Mouse (Mus musculus) monocyte, adult 59 days (primary cell): ENCODE results near the gene Brms1l. TPM values are rescaled to one million over a fixed set of nuclear protein-coding genes. Genes with fewer than 3 reads are reported as not detected.

Experiments used
- total RNA-seq, 2 experiments: library from RNA; stranded (reverse); gene quantifications; one replicate each; pipeline ENCODE4 v1.2.4; 2023

Gene Brms1l
- 10 to 100 TPM; 15.7 to 23.7 TPM for total RNA-seq

GRCm38 (mm10) chr12:55836199-55836951, at the start of gene Brms1l:
Brms1l (plus strand) TSS chr12:55836324.

GRCm38 (mm10) chr12:55820661-55821314, 15.3 kb upstream of the Brms1l start, which contains the start of gene Ralgapa1:
Ralgapa1 (minus strand) TSS chr12:55821167.

Other genes starting within 250 kb of the Brms1l start
- not detected for gene Insm2, start 236.9 kb upstream of the Brms1l start, total RNA-seq
- 10 to 100 TPM; 45.8 to 47.1 TPM for gene Ralgapa1, start 15.2 kb upstream of the Brms1l start, total RNA-seq